Mouse (Mus musculus) neural tube, embryonic 15.5 days (tissue): ENCODE measurements around the gene Supt4a. TPM values are rescaled to one million over a fixed set of nuclear protein-coding genes. Genes with fewer than 3 reads are reported as not detected.

Source experiments
- ATAC-seq: fragments of 200-750 bp; cut with Nextera tagmentation; 2 replicates; pipeline ENCODE4 v1.8.0; 2017; ENCODE audit warnings: mild to moderate bottlenecking, moderate TSS enrichment, moderate library complexity; ENCODE audit not compliant: low FRiP score
- H3K27ac ChIP-seq: fragments of 300-500 bp; sonication (generic); replicated peaks from 2 replicates; pipeline ENCODE4 v1.5.1; 2015; ENCODE audit warnings: mild to moderate bottlenecking, inconsistent platforms
- H3K27me3 ChIP-seq: fragments of 300-500 bp; sonication (generic); replicated peaks from 2 replicates; pipeline ENCODE4 v1.6.1; 2015; ENCODE audit warnings: inconsistent platforms
- H3K36me3 ChIP-seq: fragments of 300-500 bp; sonication (generic); 2 replicates; pipeline ENCODE4 v1.6.1; 2015; ENCODE audit warnings: inconsistent platforms
- H3K4me1 ChIP-seq: fragments of 300-500 bp; sonication (generic); 2 replicates; pipeline ENCODE4 v1.6.1; 2015; ENCODE audit warnings: inconsistent platforms
- H3K4me2 ChIP-seq: fragments of 300-500 bp; sonication (generic); 2 replicates; pipeline ENCODE4 v1.6.1; 2015; ENCODE audit warnings: inconsistent platforms, mild to moderate bottlenecking, moderate library complexity
- H3K4me3 ChIP-seq: fragments of 300-500 bp; sonication (generic); replicated peaks from 2 replicates; pipeline ENCODE4 v1.5.1; 2015; ENCODE audit warnings: mild to moderate bottlenecking, inconsistent platforms
- H3K9ac ChIP-seq: fragments of 300-500 bp; sonication (generic); replicated peaks from 2 replicates; pipeline ENCODE4 v1.6.1; 2015; ENCODE audit warnings: mild to moderate bottlenecking, inconsistent platforms
- H3K9me3 ChIP-seq: fragments of 300-500 bp; sonication (generic); replicated peaks from 2 replicates; pipeline ENCODE4 v1.6.1; 2016; ENCODE audit warnings: inconsistent platforms
- WGBS: fragments of 180-500 bp; shearing (Covaris S2); methylation state at CpG from one replicate; pipeline ENCODE4 v1.1.7; 2015; ENCODE audit warnings: mixed read lengths; 5-methylcytosine and 5-hydroxymethylcytosine counted together
- polyA plus RNA-seq: library from polyadenylated mRNA; unstranded; fragments of >200 nt; fragmentation: Nextera tagmentation; extraction: Ambion mirVana; gene quantifications from 2 replicates; pipeline ENCODE4 v1.2.1, GENCODE M21; 2015

The Supt4a gene
- polyA plus RNA-seq, 1 experiment from 2014 or later = 129 TPM

GRCm38 (mm10) chr11:87761806-87762701, 24.7 kb downstream of the Supt4a start:
- H3K27ac ChIP-seq = no peak overlapping the region; the same call in 1 of the 2 replicates
- no peaks in the 10 kb centered on the region for H3K9me3 ChIP-seq
- peak overlapping the region; percentile 71 for H3K4me3 ChIP-seq
- peak overlapping the region; percentile 96 for H3K4me2 ChIP-seq
- H3K36me3 ChIP-seq = peaks cover 4% of the 10 kb centered on the region; the same call in 1 of the 2 replicates
- no peak for ATAC-seq
- H3K4me1 ChIP-seq = peaks cover 57% of the 10 kb centered on the region
- H3K9ac ChIP-seq = peak overlapping the region; percentile 80
- H3K27me3 ChIP-seq = peaks cover 10% of the 10 kb centered on the region
- WGBS = 73% methylated on average over 14 of the region's 14 CpGs

GRCm38 (mm10) chr11:87762702-87763385, 25.5 kb downstream of the Supt4a start:
- H3K9me3 ChIP-seq = no peaks in the 10 kb centered on the region
- H3K27ac ChIP-seq = peak overlapping the region; percentile 86
- peak overlapping the region; percentile 71 for H3K4me3 ChIP-seq
- peak overlapping the region; percentile 80 for H3K9ac ChIP-seq
- ATAC-seq = no peak
- peak overlapping the region; percentile 96 for H3K4me2 ChIP-seq
- H3K4me1 ChIP-seq = peaks cover 57% of the 10 kb centered on the region
- H3K27me3 ChIP-seq = peaks cover 10% of the 10 kb centered on the region
- H3K36me3 ChIP-seq = peaks cover 11% of the 10 kb centered on the region; the same call in 1 of the 2 replicates
- 35% methylated on average over 12 of the region's 12 CpGs for WGBS

GRCm38 (mm10) chr11:87763511-87763987, 26.2 kb downstream of the Supt4a start:
- Histone ChIP-seq H3K27me3 (peaks cover 10% of the 10 kb centered on the region), H3K36me3 (peaks cover 18% of the 10 kb centered on the region), H3K9ac (peak overlapping the region; percentile 80), H3K4me1 (peaks cover 57% of the 10 kb centered on the region), H3K4me3 (peak overlapping the region; percentile 71), H3K27ac (peak overlapping the region; percentile 86), H3K4me2 (peak overlapping the region; percentile 96), H3K9me3 (no peaks in the 10 kb centered on the region)
- ATAC-seq = peak; percentile 58
- 1% methylated on average over 17 of the region's 17 CpGs for whole genome bisulfite sequencing

GRCm38 (mm10) chr11:87763988-87764876, 26.9 kb downstream of the Supt4a start:
- Histone ChIP-seq H3K27me3 (peaks cover 10% of the 10 kb centered on the region), H3K9me3 (no peaks in the 10 kb centered on the region), H3K4me3 (peak overlapping the region; percentile 71), H3K9ac (peak overlapping the region; percentile 80), H3K4me2 (peak overlapping the region; percentile 96), H3K27ac (peak overlapping the region; percentile 86), H3K36me3 (peaks cover 22% of the 10 kb centered on the region), H3K4me1 (peaks cover 57% of the 10 kb centered on the region)
- WGBS = under 1% methylated on average over 65 of the region's 65 CpGs
- peak; percentile 26 for ATAC-seq

GRCm38 (mm10) chr11:87768745-87769144, 31.4 kb downstream of the Supt4a start:
- H3K36me3 ChIP-seq = peaks cover 55% of the 10 kb centered on the region
- 92% methylated on average over 4 of the region's 4 CpGs for WGBS
- H3K27ac ChIP-seq = no peak overlapping the region

GRCm38 (mm10) chr11:87770989-87771388, 33.6 kb downstream of the Supt4a start:
- no peak overlapping the region for H3K27ac ChIP-seq
- ATAC-seq = no peak
- no peak overlapping the region for H3K4me3 ChIP-seq
- no peaks in the 10 kb centered on the region for H3K4me1 ChIP-seq
- H3K36me3 ChIP-seq = peaks cover 60% of the 10 kb centered on the region
- 70% methylated on average over 3 of the region's 3 CpGs for WGBS
- H3K27me3 ChIP-seq = peaks cover 3% of the 10 kb centered on the region
- H3K9me3 ChIP-seq = no peaks in the 10 kb centered on the region
- H3K9ac ChIP-seq = no peak overlapping the region
- no peak overlapping the region for H3K4me2 ChIP-seq

More at GRCm38 (mm10) chr11:87768745-87769144, 31.4 kb downstream of the Supt4a start:
- Histone ChIP-seq H3K4me3 (no peak overlapping the region), H3K9ac (no peak overlapping the region), H3K4me1 (peaks cover 19% of the 10 kb centered on the region), H3K4me2 (no peak overlapping the region), H3K9me3 (no peaks in the 10 kb centered on the region), H3K27me3 (peaks cover 10% of the 10 kb centered on the region)
- ATAC-seq = no peak

- Histone ChIP-seq H3K9ac (no peak overlapping the region), H3K27me3 (no peaks in the 10 kb centered on the region), H3K4me1 (no peaks in the 10 kb centered on the region), H3K36me3 (peaks cover 66% of the 10 kb centered on the region), H3K27ac (no peak overlapping the region), H3K9me3 (no peaks in the 10 kb centered on the region), H3K4me2 (no peak overlapping the region), H3K4me3 (no peak overlapping the region)
- 94% methylated on average over 3 of the region's 3 CpGs for WGBS
- ATAC-seq = no peak
These were observed 35.0 kb downstream of the Supt4a start for GRCm38 (mm10) chr11:87772354-87772753.

GRCm38 (mm10) chr11:87778100-87778765, 40.9 kb downstream of the Supt4a start:
- H3K27ac ChIP-seq = no peak overlapping the region
- no peak overlapping the region; the same call in 1 of the 2 replicates for H3K9ac ChIP-seq
- peak overlapping the region; percentile 59 for H3K4me2 ChIP-seq
- H3K4me1 ChIP-seq = peaks cover 8% of the 10 kb centered on the region; the same call in 1 of the 2 replicates
- peaks cover 50% of the 10 kb centered on the region for H3K36me3 ChIP-seq
- H3K27me3 ChIP-seq = peaks cover 8% of the 10 kb centered on the region; the same call in 1 of the 2 replicates
- 14% methylated on average over 31 of the region's 32 CpGs for WGBS
- peak overlapping the region; percentile 26 for H3K4me3 ChIP-seq
- no peaks in the 10 kb centered on the region for H3K9me3 ChIP-seq
- ATAC-seq = 0 out of 2 replicates have a peak, but pooled peaks have one; percentile 54

GRCm38 (mm10) chr11:87778915-87779314, 41.6 kb downstream of the Supt4a start:
- WGBS = 51% methylated on average over 12 of the region's 12 CpGs
- peaks cover 49% of the 10 kb centered on the region for H3K36me3 ChIP-seq

GRCm38 (mm10) chr11:87779392-87779791, 42.0 kb downstream of the Supt4a start:
- peaks cover 52% of the 10 kb centered on the region for H3K36me3 ChIP-seq
- no peak overlapping the region for H3K9ac ChIP-seq
- H3K4me1 ChIP-seq = peaks cover 8% of the 10 kb centered on the region; the same call in 1 of the 2 replicates
- H3K4me3 ChIP-seq = no peak overlapping the region
- no peak overlapping the region for H3K27ac ChIP-seq
- ATAC-seq = no peak
- H3K27me3 ChIP-seq = peaks cover 8% of the 10 kb centered on the region; the same call in 1 of the 2 replicates
- H3K4me2 ChIP-seq = no peak overlapping the region
- no peaks in the 10 kb centered on the region for H3K9me3 ChIP-seq
- WGBS = 83% methylated on average over 4 of the region's 4 CpGs

More at GRCm38 (mm10) chr11:87778915-87779314, 41.6 kb downstream of the Supt4a start:
- Histone ChIP-seq H3K27me3 (peaks cover 8% of the 10 kb centered on the region; the same call in 1 of the 2 replicates), H3K9ac (0 out of 2 replicates have a peak overlapping the region, but pooled peaks have one; percentile 3), H3K9me3 (no peaks in the 10 kb centered on the region), H3K4me3 (no peak overlapping the region), H3K4me1 (peaks cover 8% of the 10 kb centered on the region; the same call in 1 of the 2 replicates), H3K4me2 (peak overlapping the region; percentile 59), H3K27ac (no peak overlapping the region)
- ATAC-seq = 0 out of 2 replicates have a peak, but pooled peaks have one; percentile 7
